Mouse (Mus musculus): ENCODE measurements at regions not wholly inside any gene's neighbourhood (a gene's known extent, or its start where the extent isn't known, plus 50 kb on each side); places are given as distances from the start of the nearest gene placed in this dataset.

DNA sequence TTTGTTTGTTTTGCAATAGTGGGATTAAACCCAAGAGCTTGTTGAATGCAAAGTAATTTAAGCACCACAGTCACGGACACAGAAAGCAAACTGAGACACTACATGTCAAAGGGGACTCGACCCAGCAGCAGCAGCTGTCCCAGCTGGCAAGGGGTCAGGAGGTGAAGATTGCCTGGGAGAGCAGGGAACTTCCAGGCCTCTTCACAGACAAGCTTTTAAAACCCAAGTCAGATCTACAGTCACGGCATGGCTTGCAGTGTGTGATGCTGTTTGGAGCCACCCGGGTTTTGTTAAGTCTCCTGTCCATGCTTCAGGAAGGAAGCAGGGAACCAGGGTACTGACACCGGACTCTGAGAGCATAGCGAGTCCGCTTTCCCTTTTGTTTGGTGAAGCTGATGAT lies 125.4 kb downstream of the Cd83 start:
- ATAC-seq (ENCODE audit: poor library complexity, severe bottlenecking), result no peak

DNA sequence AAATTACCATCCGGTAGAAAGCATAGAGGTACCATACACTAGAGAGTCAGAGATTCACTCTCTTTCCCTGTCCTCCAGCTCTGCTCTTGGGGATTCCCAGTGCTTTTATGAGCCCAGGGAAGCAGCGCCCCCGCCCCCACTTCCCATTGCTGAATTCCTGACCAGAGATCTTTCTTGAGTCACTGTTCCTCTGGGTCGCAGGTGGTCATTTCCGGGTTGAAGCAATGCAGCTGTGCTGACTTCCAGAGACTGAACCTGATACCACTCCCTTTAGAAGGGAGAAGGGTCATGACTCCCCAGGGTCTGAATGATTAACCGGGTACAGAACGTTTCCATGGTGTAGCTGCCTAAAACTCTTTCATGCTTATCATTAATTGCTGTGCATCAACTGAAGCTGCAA lies 128.9 kb downstream of the Cd83 start:
- ATAC-seq (ENCODE audit: poor library complexity, severe bottlenecking), result no peak

DNA sequence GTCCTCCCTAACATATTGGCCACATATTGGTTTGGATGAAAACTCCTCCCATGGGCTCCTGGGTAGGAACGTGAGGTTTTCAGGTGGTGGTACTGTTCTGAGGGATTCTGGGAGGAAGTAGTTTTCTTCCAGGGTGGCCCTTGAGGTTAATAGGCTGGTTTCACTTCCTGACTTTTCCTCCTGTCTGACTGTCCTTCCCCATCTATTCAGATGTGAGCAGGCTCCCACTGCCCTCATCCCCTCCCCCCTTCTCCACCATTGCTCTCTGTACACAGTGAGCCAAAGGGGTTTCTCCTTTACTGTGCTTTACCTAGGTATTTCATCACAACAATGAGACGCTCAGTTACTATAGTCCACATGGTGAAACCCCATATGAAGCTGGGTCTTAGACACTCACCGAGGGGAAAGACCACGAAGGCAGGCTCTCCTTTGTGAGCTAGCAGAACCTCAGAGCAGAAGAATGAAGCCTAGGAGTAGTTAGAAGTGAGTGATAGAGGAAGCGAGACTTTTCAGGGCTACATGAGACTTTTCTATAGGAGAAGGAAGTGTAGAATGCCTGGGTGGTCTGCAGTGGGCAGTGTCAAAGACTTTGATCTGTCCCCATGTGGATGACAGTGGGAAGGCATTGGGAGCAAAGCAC lies 135.3 kb downstream of the Cd83 start:
- ATAC-seq (ENCODE audit: poor library complexity, severe bottlenecking), result peak; percentile 69

DNA sequence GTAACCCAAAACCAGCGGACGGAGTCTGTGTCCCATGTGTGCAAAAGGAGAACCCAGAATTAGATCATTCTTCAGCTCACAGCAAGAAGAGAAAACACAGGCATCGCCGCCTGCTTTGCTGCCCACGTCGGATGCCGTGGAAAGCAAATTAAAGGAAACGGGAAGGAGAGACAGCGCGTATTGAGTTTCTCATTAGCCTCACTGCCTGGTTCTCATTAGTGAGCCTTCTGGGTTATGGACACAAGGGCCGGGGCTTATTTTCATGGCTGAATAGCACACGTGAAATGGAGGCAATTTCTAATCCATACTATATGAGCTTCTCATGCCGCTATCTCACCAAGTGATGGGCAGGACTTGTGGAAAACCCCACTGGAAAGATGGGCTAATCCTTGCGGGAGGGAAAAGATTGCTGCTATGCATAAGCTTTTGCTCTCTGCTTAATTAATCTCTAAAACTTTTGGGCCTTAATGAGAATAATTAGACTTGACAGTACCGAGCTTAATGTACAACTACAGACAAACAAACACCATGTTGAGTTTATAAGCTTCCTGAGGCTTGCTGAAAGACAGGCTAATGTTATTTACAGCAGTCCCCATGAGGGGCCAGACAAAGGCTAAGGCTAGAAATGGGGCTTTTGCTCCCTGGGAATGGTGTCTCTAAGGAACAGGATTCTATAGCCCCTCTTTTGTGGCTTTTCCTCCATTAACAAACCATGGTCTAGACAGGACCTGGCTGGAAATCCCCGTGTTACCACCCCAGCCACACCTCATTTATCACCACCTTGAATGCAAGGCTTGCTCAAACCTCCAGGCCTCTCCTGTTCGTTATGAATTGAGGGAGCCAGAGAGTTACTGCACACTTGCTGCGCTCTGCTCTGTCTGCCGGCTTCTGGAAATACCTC lies 145.8 kb downstream of the Cd83 start:
- no peak for ATAC-seq (ENCODE audit: poor library complexity, severe bottlenecking)

DNA sequence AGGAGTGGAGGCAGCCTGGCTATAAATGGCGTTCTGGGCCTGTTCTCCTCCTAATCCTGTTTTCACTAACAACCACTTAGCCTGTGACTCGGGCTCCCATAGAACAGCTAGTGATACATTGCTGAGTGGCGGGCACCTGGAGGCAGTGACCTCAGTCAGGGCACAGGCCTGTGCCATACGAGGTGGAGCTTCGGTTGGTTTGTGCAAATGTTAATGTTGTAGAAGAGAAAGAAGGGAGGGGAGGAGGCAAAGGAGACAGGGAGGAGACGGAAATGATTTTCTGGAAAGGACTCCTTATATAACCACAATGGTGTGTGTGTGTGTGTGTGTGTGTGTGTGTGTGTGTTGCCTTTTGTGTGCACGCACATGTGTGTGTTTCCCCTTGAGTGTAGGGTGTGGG lies 148.4 kb downstream of the Cd83 start:
- ATAC-seq (ENCODE audit: poor library complexity, severe bottlenecking), result no peak

DNA sequence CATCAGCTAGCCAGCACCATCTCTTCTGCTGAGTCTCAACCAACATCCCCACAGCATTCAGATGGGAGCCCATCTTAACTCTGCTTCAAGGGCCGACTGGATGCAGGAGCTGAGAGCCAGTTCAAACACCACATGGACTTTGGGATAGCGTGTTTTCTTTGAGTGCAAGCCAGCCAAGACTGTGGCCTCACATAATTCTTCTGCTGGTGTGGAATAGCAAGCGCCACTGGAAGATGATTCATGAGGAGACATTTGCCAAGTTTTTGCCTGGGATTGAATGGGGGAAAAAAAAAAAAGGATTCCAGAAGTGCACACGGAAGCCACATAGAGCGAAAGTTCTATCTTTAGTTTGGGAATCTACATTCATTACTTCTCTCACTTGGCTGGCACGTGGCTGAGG lies 150.7 kb downstream of the Cd83 start:
- no peak for ATAC-seq (ENCODE audit: poor library complexity, severe bottlenecking)

DNA sequence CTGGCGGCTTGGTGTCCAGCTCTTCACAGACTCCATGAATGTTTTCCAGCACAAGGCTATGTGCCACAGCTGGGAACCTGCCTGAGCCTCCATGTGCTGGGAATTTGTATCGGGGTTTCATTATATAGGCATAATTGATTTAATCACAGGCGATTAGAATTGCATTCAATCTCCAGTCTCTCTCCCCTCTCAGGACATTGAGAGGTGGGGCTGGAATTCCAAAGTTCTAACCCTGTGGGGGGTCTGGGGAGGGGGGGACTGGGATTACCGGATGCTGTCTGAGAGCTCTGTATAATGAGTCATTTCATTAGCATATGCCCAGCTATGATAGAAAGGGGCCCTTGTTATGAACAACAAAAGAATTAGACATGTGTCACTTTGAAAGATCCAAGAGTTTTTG lies 151.9 kb downstream of the Cd83 start:
- ATAC-seq (ENCODE audit: poor library complexity, severe bottlenecking), result no peak

DNA sequence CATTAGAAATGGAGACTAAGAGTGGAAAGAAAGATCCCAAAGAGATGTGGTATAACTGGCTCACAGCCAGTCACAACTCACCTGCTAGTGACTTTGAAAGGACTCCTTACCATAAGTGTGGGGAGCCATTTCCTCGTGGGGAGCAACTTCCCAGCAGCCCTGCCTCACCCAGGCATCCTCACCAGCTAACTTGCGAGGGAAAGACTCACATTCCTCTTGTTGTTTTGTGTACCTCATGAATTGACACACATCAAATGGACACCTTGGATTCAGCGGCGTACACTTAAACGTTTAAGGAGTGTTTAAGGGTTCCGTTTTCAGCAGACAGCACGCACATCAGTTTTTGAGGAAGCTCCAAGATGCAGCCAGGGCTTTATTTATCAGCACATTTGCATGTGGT lies 154.0 kb downstream of the Cd83 start:
- no peak for ATAC-seq (ENCODE audit: poor library complexity, severe bottlenecking)

DNA sequence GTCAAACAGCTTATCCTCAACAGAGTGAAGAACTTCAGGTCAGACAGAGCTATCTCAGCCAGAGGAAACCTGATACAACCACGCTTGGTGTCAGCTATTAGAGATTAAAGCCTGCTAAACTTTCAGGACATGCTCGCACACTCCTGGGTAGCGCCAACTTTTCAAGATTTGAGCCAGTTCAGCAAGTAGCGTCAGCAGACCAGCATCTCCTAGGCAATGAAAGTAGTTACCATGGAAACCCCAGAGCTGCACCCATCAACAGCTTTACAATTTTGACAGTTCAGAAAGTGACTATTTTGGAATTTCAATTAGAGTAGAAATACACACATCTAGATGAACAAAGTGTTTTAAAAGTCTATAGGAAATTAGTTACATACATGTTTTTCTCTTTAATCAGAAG lies 154.8 kb downstream of the Cd83 start:
- no peak for ATAC-seq (ENCODE audit: poor library complexity, severe bottlenecking)

DNA sequence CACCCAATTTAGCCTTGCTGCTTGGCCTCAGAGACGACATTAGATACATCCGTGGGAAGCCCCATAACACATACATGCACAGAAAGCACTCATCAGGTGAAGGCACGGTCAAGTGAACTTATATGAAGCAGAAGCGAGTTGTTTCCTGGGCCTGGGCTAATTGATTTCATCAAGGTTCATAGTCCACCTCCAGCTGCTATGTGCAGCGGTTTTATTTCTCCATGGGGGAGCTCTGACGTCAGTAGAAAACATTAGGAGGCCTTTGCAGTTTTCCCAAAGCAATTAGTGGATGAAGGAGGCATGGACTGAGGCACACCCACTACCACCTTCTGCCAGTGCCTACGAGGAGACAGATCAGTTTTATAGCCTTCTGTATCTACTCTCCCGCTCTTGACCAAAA lies 157.2 kb downstream of the Cd83 start:
- ATAC-seq (ENCODE audit: poor library complexity, severe bottlenecking), result no peak

DNA sequence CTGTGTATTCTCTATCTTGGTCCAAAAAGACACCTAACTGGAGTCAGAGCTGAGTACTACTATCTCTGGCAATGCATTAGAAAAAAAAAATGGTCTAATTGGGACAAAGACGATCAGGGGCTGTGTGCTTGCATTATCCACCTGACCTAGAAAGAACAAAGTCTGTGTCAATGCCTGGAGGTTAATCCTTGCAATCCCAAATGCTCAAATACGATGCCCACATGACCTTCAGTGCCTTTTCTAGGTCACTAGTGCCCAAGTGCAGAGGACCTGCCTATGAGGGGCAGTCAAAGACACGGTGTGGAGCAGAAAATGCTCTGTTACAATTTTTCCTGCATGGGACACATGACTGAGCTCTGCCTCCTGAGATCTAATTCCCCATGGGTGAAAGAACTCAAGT lies 164.0 kb downstream of the Cd83 start:
- ATAC-seq (ENCODE audit: poor library complexity, severe bottlenecking), result no peak

DNA sequence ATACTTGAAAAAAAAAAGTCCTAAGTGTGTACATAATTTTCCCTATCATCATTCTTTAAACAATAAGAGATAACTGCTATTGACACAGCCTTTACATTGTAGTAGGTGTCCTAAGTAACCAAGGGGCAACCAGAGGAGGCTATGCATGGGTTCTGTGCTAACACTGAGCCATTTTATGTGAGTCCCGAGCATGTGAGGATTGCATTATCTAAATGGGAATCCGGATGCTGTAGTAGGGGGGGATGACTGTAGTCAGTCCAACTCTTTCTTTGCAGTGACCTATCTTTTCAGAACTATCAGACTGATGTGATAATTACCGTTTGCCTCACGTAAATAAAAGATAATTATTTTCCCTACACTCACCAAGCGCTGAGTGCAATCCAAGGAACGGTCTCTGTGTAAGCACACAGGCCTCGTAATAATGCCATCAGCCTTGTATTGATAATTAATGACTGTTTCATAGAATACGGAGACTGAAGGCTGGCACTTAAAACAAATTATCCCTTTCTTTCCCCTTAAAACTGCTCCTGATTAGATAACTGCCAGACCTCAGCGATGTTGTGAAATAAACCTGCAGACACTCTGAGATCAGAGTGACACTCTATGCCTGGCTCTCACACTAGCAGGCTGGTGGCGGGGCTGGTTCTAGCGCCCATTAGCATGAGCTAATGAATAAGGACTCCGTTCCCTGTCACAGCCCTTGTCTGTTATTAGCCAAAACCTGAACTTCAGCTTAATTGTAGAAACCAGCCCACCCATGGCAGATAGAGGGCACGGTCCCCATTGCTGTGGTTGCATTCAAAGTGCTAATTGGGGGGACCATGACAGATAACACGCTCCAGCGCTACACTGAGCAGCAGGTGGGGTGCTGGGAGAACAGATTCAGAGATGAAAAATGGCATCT lies 165.4 kb downstream of the Cd83 start:
- ATAC-seq (ENCODE audit: poor library complexity, severe bottlenecking), result no peak

DNA sequence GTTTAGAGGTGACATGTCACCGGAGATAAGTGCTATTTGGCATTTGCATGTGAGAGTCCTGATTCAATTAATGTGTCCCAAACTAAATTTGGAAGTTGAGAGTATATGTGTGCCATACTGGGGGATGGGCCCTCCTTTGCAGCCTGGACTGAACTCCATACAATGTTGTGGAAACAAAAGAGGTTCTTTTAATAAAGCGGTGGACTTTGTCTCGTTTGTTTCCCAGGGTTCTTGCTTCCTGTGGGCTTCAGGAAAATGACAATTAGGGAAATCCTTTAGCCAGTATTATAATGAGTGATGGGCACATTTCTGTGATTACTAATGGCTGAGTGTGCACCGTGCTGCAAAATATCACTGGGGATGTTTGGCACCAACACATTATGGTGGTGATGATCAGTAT lies 167.9 kb downstream of the Cd83 start:
- no peak for ATAC-seq (ENCODE audit: poor library complexity, severe bottlenecking)

DNA sequence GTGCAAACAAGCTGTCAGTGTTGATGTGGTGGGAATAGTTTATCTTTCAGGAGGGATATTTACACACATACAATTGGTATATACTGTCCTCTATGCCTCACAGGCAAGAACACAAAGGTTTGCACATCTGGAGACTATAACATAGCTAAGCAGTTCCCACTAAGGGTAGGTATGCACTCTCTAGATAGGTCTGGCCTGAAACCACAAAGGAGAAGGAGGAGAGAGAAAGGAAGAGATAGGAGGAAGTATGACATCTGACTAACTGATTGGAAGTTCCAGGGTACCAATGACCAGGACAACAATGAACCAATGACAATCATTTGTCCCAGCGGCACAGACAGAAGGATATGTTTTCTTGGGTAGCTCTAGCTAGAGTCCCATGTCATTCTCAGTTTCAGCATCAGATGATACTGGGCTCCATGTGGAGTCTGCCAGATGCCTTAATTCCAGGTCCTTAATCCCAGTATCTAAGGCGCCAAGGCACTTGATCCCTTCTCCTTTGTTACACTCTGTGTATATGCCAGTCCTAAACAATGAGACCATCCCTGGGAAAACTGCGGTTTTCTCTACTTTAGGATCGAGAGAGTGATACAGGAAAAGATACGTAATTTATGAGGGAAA lies 168.5 kb downstream of the Cd83 start:
- no peak for ATAC-seq (ENCODE audit: poor library complexity, severe bottlenecking)

DNA sequence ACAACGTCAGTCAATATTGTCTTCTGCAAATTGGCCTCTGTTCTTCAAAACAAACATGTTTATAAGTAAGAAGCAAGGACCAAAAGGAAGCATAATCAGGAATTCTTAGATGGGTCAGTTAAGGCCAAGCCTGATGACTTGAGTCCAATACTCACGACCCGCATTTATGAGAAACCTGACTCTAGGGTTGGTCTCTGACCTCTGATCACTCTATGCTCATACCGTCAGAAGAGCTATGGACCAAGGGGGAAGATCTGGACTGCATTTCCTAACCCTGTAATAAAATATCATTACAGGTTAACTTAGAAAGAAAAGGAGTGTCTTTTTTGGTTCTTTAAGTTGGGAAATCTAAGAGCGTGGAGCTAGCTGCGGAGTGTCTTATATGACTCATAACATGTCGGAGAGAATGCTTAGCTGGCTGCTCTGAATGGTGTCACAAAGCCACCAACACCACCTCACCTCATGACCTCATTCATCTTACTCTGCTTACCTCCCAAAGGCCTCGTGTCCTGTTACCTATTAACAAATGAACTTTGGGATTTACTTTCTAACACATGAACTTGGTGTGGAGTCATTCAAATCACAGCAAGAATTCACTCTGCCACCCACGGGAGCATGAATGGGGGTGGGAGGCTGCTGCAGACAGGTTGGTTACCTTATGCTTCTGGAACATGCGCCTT lies 170.3 kb downstream of the Cd83 start:
- no peak for ATAC-seq (ENCODE audit: poor library complexity, severe bottlenecking)

DNA sequence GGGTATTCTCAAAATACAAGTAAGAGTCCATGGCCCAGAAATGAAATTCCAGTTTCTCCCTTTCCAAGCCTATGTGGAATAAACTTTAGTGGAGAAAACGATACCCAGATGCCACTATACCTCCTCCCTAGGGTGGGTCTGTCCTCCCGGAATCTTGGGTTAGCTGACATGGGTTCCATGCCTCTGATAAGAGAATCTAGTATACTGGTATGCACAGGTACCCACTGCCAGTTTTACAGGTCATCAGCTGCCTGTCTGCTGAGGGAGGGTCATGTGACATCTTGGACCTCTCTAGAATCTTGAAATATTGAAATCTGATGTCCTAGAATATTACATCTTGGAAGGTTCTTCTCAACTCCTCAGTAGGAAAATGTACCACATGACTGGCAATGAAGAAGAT lies 172.5 kb downstream of the Cd83 start:
- ATAC-seq (ENCODE audit: poor library complexity, severe bottlenecking), result no peak

DNA sequence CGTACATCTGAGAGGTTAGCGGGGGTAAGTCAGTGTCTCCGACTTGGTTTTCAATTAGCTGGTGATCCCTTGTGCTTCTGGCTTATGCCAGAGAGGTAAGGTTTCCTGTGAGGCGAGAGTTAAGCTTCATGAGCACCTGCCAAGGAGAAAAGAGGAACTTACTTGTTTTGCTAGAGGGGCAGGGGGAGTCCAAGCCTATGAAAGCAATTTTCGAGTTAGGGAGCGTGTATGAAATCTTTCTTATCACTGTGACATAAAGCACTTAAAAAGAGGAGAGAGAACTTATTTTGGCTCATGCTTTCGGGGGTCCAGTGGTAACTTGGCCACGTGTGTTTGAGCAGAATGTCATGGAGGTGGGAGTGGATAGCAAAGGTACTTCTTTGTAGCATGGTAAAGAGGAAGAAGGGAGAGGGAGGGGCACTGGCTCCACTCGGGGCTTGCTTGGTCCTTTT lies 174.6 kb downstream of the Cd83 start:
- no peak for ATAC-seq (ENCODE audit: poor library complexity, severe bottlenecking)

DNA sequence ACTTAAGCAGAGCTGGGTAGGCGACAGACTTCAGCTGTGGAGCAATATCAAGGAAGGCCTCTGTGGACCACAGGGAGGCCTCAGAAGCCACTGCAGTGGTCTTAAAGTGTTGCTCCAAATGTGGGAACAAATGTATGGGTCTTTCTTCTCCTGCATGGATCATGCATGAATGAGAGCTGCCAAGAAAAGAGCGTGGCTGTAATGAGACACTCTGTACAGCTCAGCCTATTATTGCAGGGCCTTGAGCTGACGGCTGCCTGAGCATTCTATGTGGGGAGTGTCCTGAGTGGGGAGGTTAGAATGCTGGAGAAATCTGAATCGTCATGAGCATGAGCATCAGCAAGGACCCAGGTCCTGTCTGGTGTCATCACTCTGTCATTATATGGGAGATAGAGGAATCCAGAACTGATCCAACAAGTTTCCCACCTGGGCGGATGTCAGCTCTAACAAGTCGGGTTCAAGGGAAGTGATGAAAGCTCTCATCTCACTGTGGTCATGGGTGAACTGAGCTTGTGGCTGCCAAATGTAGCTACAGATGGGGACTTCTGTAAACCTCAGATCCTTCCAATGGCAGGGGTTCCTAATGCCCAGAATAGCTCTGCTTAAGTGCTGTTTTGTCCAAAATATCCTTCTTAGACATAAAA lies 176.6 kb downstream of the Cd83 start:
- no peak for ATAC-seq (ENCODE audit: poor library complexity, severe bottlenecking)

DNA sequence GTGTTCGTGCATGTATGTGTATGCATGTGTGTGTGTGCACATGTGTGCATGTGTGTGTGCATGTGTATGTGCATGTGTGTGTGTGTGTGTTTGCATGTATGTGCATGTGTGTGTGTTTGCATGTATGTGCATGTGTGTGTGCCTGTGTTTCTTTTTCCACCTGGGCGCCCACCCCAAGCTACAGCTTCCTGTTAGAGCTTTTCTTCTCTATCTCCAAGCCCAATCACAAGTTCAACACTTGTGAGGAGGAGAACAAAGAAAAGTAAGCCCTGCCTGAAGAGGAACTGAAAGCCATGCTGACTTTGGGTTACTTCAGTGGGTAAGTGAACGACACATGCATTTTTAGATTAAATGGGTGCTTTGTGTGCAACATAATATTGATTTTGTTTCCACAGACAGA lies 177.4 kb downstream of the Cd83 start:
- ATAC-seq (ENCODE audit: poor library complexity, severe bottlenecking), result no peak

DNA sequence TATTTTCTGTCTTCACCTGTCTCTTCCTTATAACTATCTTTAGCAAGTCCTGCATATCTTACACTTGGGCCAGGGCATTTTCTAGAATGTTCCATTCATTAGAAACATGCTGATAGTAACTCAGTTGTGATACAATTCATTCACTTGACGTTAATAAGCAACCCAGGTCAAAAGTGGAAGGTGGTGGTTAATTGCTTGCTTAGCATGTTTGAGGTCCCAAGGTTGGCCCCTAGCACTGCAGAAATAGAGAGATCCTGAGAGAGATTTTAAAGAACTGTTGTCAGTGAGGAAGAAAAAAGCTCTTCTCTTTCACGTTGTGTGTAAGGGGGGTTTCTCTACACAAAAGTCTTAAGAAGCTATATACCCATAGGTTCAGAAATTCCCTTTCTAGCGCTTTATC lies 178.7 kb downstream of the Cd83 start:
- ATAC-seq (ENCODE audit: poor library complexity, severe bottlenecking), result no peak
